10 mouse cellular contexts compared by ENCODE assay signal in genomic region chr2:27097241-27097656, GRCm38 (mm10). TPM values are rescaled to one million over a fixed set of nuclear protein-coding genes. Genes with fewer than 3 reads are reported as not detected.
A peak's percentile ranks its signal among the peaks of the same experiment; 100 is the strongest.
DNase-seq lines count a peak whose midpoint lies in the region; ATAC-seq and TF ChIP-seq lines count a peak whose summit lies in the region.
"Had no signal": no experiment of that assay in that cellular context is flagged by ENCODE, and none has a peak within 500 bp of the region (broad histone marks: within the 10 kb centered on the region; RNA-seq: fewer than 3 reads in every experiment).

No protein-coding gene starts in this region.

- peak; percentile 37 for ATAC-seq in Patski
- ATAC-seq in activated CD4-positive, CD25-positive, alpha-beta regulatory T cell, adult 4 months: no peak

- H3K27me3 ChIP-seq in Patski: peaks cover 4% of the 10 kb centered on the region
- H3K27me3 ChIP-seq in hindbrain, embryonic 10.5 days (ENCODE audit: insufficient read depth, poor library complexity, severe bottlenecking): 0 out of 2 replicates have a peak, but pooled peaks cover under 1% of the 10 kb centered on the region
- no peaks in the 10 kb centered on the region for H3K27me3 ChIP-seq in myocyte (ENCODE audit: control insufficient read depth, insufficient read depth, insufficient read length)

- H3K4me1 ChIP-seq in hindbrain, embryonic 10.5 days (replicated peaks): peaks cover 32% of the 10 kb centered on the region

- H3K9me3 ChIP-seq in hindbrain, embryonic 10.5 days: no peaks in the 10 kb centered on the region

- no peak overlapping the region for H3K4me3 ChIP-seq in layer of hippocampus, adult 2 months
- no peak overlapping the region for H3K4me3 ChIP-seq in hindbrain, embryonic 10.5 days
- peak overlapping the region; percentile 3 for H3K4me3 ChIP-seq in myocyte

- peak overlapping the region; percentile 79 for H3K4me2 ChIP-seq in myocyte (ENCODE audit: low read depth)

- WGBS in hindbrain, embryonic 10.5 days: 60% methylated on average over 6 of the region's 6 CpGs

- no peak overlapping the region for H3ac ChIP-seq in myocyte (ENCODE audit: control insufficient read depth, insufficient read length)

- H3K36me3 ChIP-seq in hindbrain, embryonic 10.5 days: no peaks in the 10 kb centered on the region
- no peaks in the 10 kb centered on the region for H3K36me3 ChIP-seq in myocyte (ENCODE audit: control insufficient read depth, insufficient read depth)

- DNase-seq in layer of hippocampus, adult 2 months (ENCODE audit: low spot score in 2 of 2): no peak
- no peak for DNase-seq in layer of hippocampus, adult 11-12 months (ENCODE audit: low spot score)
- no peak for DNase-seq in Patski (ENCODE audit: low read depth, low spot score)
- no peak for DNase-seq in hindbrain, embryonic 10.5 days (ENCODE audit: low spot score)
- no peak for DNase-seq in adrenal gland, postnatal 14 days
- no peak for DNase-seq in kidney, adult 11 months
- DNase-seq: cerebellum, adult 9-11 months; thymus, postnatal 36 days had no signal

- CTCF ChIA-PET in Patski (lab: Charles Lee): interaction anchor here (1.7 kb wide), 1 partner anchor 19 kb away, joined by 5 read pairs; the partner anchor contains the start of gene Adamtsl2

- peak overlapping the region; percentile 67; the same call in 1 of the 2 replicates for H3K27ac ChIP-seq in layer of hippocampus, adult 2 months
- peak overlapping the region; percentile 67 for H3K27ac ChIP-seq in hindbrain, embryonic 10.5 days

- POLR2A ChIA-PET in Patski (lab: Charles Lee): no interaction called here

- TF ChIP-seq CTCF in layer of hippocampus, adult 2 months (conservative IDR thresholded peaks at IDR 0.05): no peak
- no peak for TF ChIP-seq CTCF in Patski (IDR thresholded peaks at IDR 0.05)

- H3K79me2 ChIP-seq in myocyte (ENCODE audit: control insufficient read depth, insufficient read depth): no peaks in the 10 kb centered on the region

- in situ Hi-C loops in Patski (cut with MboI; ENCODE audit: low pct_unique_long_range_greater_than_20kb): no loop called here

- no peak for TF ChIP-seq POLR2A in myocyte (IDR thresholded peaks at IDR 0.05; ENCODE audit: insufficient read length, low read depth)

TF ChIP-seq in myocyte, 11 proteins besides CTCF, POLR2A, EP300 and RAD21:
- TF ChIP-seq MYOG (IDR thresholded peaks at IDR 0.05; ENCODE audit: control insufficient read depth in 1 of 3, insufficient read depth in 1 of 3, insufficient read length in 2 of 3, low read depth in 2 of 3): no peak
- no peak for TF ChIP-seq USF1 (IDR thresholded peaks at IDR 0.05; ENCODE audit: low read depth)
- TF ChIP-seq TCF12 (IDR thresholded peaks at IDR 0.05; ENCODE audit: insufficient read depth, poor library complexity, severe bottlenecking): no peak
- TF ChIP-seq REST (IDR thresholded peaks at IDR 0.05; ENCODE audit: insufficient read depth, insufficient read length): no peak
- TF ChIP-seq MYOD1 (IDR thresholded peaks at IDR 0.05; ENCODE audit: control insufficient read depth in 1 of 3, insufficient read length in 2 of 3, low read depth in 2 of 3): no peak
- no peak for TF ChIP-seq POLR2AphosphoS2 (IDR thresholded peaks at IDR 0.05; ENCODE audit: insufficient read length, low read depth)
- no peak for TF ChIP-seq CEBPB (IDR thresholded peaks at IDR 0.05; ENCODE audit: insufficient read depth, poor library complexity, severe bottlenecking)
- TF ChIP-seq MAX (IDR thresholded peaks at IDR 0.05; ENCODE audit: low read depth): no peak
- TF ChIP-seq TCF3 (IDR thresholded peaks at IDR 0.05; ENCODE audit: insufficient read length, low read depth): no peak
- no peak for TF ChIP-seq SRF (IDR thresholded peaks at IDR 0.05; ENCODE audit: control insufficient read depth, insufficient read length, low read depth)
- no peak for TF ChIP-seq E2F4 (IDR thresholded peaks at IDR 0.05; ENCODE audit: insufficient read depth)

RNA-seq across cellular contexts. Expression of gene Adamtsl2, which starts 18.1 kb away (rescaled TPM):
- 10 to 100 TPM; 12.8 to 18.1 TPM for total RNA-seq in layer of hippocampus, adult 2 months (2021)
- polyA plus RNA-seq in Patski (2021) (0.49 TPM), myocyte (2012; fragmentation: generic; extraction: Trizol) (17.6 TPM)
- 4.0 and 7.0 TPM in 2 replicates for polyA plus RNA-seq in hindbrain, embryonic 10.5 days (2016; fragmentation: Nextera tagmentation; extraction: Ambion mirVana)
- 11.5 and 11.7 TPM in 2 replicates for total RNA-seq in adrenal gland, postnatal 14 days (2021)
- polyA plus RNA-seq in activated CD4-positive, CD25-positive, alpha-beta regulatory T cell, adult 4 months (2017; shearing (Covaris generic)): not detected

RNA-seq across cellular contexts. Expression of gene Mymk, which starts 25.3 kb away (rescaled TPM):
- total RNA-seq in layer of hippocampus, adult 2 months (2021): under 1 TPM; 0.51 to 0.71 TPM
- polyA plus RNA-seq in Patski (2021) (0.22 TPM), myocyte (2012; fragmentation: generic; extraction: Trizol) (1,410 TPM)
- polyA plus RNA-seq in hindbrain, embryonic 10.5 days (2016; fragmentation: Nextera tagmentation; extraction: Ambion mirVana): 0.11 and 0.29 TPM in 2 replicates
- total RNA-seq in adrenal gland, postnatal 14 days (2021): not detected in 2 replicates
- polyA plus RNA-seq in activated CD4-positive, CD25-positive, alpha-beta regulatory T cell, adult 4 months (2017; shearing (Covaris generic)): not detected

RNA-seq across cellular contexts. Expression of gene Fam163b, which starts 45.0 kb away (rescaled TPM):
- 100 to 1,000 TPM; 132 to 144 TPM for total RNA-seq in layer of hippocampus, adult 2 months (2021)
- not detected for polyA plus RNA-seq in Patski (2021)
- 0.26 TPM in 2 replicates for polyA plus RNA-seq in hindbrain, embryonic 10.5 days (2016; fragmentation: Nextera tagmentation; extraction: Ambion mirVana)
- 0.04 TPM for polyA plus RNA-seq in myocyte (2012; fragmentation: generic; extraction: Trizol)
- total RNA-seq in adrenal gland, postnatal 14 days (2021): 2.0 and 2.1 TPM in 2 replicates
- polyA plus RNA-seq in activated CD4-positive, CD25-positive, alpha-beta regulatory T cell, adult 4 months (2017; shearing (Covaris generic)): not detected

Comparison
In these comparisons a context has a peak if more than half of its experiments do, and no peak if none do; other contexts are left out.
1. RNA of gene Mymk, which starts 25.3 kb away (polyA plus RNA-seq): 1,410 TPM in myocyte (single experiment); 0.11 to 0.29 TPM in hindbrain, embryonic 10.5 days, 0.22 TPM in Patski (single experiment) and not detected in activated CD4-positive, CD25-positive, alpha-beta regulatory T cell, adult 4 months; every median in the first group is over 1,000 times any median in the second.